Mouse (Mus musculus): ENCODE data around the gene D17H6S53E. TPM values are rescaled to one million over a fixed set of nuclear protein-coding genes. Genes with fewer than 3 reads are reported as not detected.

Gene D17H6S53E
- polyA plus RNA-seq, 1 experiment from 2014 or later = 4.4 TPM

DNA sequence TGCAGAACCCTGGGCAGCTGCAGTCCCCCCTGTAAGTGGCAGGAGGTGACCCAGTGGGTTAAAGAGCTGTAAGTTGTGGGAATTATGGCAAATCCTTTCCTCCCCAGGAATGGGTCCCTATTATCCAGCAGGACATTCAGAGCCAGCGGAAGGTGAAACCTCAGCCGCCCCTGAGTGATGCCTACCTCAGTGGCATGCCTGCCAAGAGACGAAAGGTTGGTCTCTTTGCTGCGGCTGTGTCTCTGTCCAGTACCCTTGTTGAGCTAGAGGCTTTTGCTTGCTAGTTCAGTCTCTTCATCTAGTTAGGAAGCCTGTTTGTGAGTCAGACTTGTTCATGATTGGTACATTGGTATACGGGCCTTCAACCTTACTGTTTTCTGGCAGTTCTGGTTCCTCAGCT is 20.0 kb downstream of the D17H6S53E start:
- ATAC-seq (no peak), DNase-seq (no peak)
- peaks cover 92% of the 10 kb centered on the region for H3K36me3 ChIP-seq (replicated peaks; ENCODE audit: insufficient read depth, low read length)
- H3K9ac ChIP-seq (replicated peaks) = no peak overlapping the region
- H3K4me3 ChIP-seq (ENCODE audit: low read depth, low read length) = no peak overlapping the region
- H3K4me1 ChIP-seq (ENCODE audit: insufficient read depth) = 0 out of 2 replicates have a peak, but pooled peaks cover 2% of the 10 kb centered on the region
- no peaks in the 10 kb centered on the region for H3K27me3 ChIP-seq (ENCODE audit: insufficient read depth, low read length)
- H3K27ac ChIP-seq (ENCODE audit: low read depth) = no peak overlapping the region
- H3K9me3 ChIP-seq (ENCODE audit: low read length) = no peaks in the 10 kb centered on the region
- TF ChIP-seq CTCF (IDR thresholded peaks at IDR 0.05; ENCODE audit: low read depth) = no peak
- TF ChIP-seq EP300 (IDR thresholded peaks at IDR 0.05; ENCODE audit: low read depth) = no peak
- no peak overlapping the region for H3K4me2 ChIP-seq (ENCODE audit: low read depth, low read length)
- WGBS (ENCODE audit: insufficient replicate concordance) = 87% methylated on average over 5 of the region's 5 CpGs

DNA sequence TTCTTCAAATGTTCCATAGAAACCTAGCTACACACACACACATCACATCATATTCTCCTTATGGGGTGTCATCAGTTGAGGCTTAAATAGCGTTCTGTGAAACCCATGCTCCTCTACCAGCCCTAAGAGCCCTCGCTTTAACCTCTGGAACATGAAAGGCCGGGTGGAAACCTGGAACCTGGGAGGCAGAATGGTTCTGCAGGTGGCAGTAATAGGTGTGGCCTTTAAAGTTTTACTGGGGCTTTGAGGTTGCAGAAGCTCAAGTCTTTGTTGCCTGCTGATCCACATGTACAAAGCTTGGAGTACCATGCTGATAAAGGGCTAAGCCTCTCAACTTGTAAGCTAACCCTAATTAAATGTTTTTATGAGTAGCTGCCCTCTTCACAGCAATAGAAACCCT is 21.2 kb downstream of the D17H6S53E start:
- TF ChIP-seq CTCF (IDR thresholded peaks at IDR 0.05; ENCODE audit: low read depth) (no peak), EP300 (IDR thresholded peaks at IDR 0.05; ENCODE audit: low read depth) (no peak)
- 63% methylated on average over 3 of the region's 3 CpGs for WGBS (ENCODE audit: insufficient replicate concordance)
- no peak overlapping the region for H3K27ac ChIP-seq (ENCODE audit: low read depth)

DNA sequence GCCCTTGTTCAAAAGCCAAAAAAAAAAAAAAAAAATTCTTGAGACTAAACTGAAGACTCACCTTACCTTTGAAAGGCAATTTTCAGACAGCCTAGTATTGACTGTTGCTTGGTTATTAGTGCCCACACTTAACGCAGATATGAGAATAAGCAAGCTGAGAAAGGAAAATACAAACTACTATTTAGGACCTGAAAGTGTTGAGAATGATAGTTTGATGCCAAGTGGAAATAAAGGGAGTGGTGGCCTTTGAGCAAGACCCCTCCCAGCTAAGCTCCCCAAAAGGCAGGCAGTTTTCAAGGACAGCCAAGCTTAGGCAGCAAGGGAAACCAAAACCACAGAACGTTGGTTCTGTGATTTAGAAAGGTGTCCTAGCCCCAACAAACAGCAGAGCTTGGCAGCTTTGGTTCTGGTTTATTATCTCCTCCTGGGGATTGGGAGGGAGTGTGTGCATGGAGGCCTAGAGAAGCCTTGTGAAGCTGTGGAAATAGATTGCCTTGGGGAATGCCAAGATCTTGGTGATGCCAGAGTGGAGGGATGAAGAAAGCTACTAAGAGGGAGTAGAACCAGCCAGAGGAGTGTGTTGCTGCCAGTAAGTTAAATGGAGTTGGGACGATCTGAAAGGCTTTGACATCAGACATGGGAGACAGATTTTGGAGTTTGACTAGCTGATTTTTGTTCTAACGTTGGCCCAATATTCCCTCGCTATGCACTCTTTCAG is 21.9 kb downstream of the D17H6S53E start:
- H3K4me2 ChIP-seq (ENCODE audit: low read depth, low read length) = no peak overlapping the region
- H3K27ac ChIP-seq (ENCODE audit: low read depth) = no peak overlapping the region
- H3K9ac ChIP-seq (replicated peaks) = no peak overlapping the region
- H3K4me3 ChIP-seq (ENCODE audit: low read depth, low read length) = no peak overlapping the region
- ATAC-seq = 0 out of 2 replicates have a peak, but pooled peaks have one; percentile 4
- WGBS (ENCODE audit: insufficient replicate concordance) = 63% methylated on average over 5 of the region's 5 CpGs
- no peaks in the 10 kb centered on the region for H3K27me3 ChIP-seq (ENCODE audit: insufficient read depth, low read length)
- no peaks in the 10 kb centered on the region for H3K9me3 ChIP-seq (ENCODE audit: low read length)
- H3K36me3 ChIP-seq (replicated peaks; ENCODE audit: insufficient read depth, low read length) = peaks cover 90% of the 10 kb centered on the region
- DNase-seq = no peak
- TF ChIP-seq CTCF (IDR thresholded peaks at IDR 0.05; ENCODE audit: low read depth) = no peak
- TF ChIP-seq EP300 (IDR thresholded peaks at IDR 0.05; ENCODE audit: low read depth) = no peak
- H3K4me1 ChIP-seq (ENCODE audit: insufficient read depth) = 0 out of 2 replicates have a peak, but pooled peaks cover 2% of the 10 kb centered on the region

More for the DNA sequence above, 21.2 kb downstream of the D17H6S53E start:
- Histone ChIP-seq H3K9ac (replicated peaks) (no peak overlapping the region), H3K4me3 (ENCODE audit: low read depth, low read length) (no peak overlapping the region), H3K4me1 (ENCODE audit: insufficient read depth) (0 out of 2 replicates have a peak, but pooled peaks cover 2% of the 10 kb centered on the region), H3K36me3 (replicated peaks; ENCODE audit: insufficient read depth, low read length) (peaks cover 90% of the 10 kb centered on the region), H3K4me2 (ENCODE audit: low read depth, low read length) (no peak overlapping the region), H3K9me3 (ENCODE audit: low read length) (no peaks in the 10 kb centered on the region), H3K27me3 (ENCODE audit: insufficient read depth, low read length) (no peaks in the 10 kb centered on the region)
- ATAC-seq (no peak), DNase-seq (no peak)

DNA sequence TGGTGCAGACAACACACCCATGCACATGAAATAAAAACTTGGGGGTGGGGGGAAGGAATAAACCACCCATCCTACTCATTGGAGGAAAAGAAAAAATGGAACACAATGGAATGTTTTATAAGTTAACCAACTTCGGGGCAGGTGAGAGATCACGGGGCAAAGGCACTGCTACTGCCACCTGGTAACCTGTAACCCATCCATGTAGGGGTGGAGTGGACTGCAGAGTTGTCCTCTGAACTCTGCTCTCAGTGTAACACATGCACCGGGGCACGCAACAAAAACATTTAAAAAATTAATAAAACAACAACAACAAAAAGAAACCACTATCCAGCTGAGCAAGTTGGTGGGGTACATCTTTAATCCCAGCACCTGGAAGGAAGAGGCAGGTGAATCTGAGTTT is 25.9 kb downstream of the D17H6S53E start:
- 90% methylated on average over 4 of the region's 4 CpGs for WGBS (ENCODE audit: insufficient replicate concordance)
- TF ChIP-seq EP300 (IDR thresholded peaks at IDR 0.05; ENCODE audit: low read depth) (no peak), CTCF (IDR thresholded peaks at IDR 0.05; ENCODE audit: low read depth) (no peak)
- DNase-seq = no peak

DNA sequence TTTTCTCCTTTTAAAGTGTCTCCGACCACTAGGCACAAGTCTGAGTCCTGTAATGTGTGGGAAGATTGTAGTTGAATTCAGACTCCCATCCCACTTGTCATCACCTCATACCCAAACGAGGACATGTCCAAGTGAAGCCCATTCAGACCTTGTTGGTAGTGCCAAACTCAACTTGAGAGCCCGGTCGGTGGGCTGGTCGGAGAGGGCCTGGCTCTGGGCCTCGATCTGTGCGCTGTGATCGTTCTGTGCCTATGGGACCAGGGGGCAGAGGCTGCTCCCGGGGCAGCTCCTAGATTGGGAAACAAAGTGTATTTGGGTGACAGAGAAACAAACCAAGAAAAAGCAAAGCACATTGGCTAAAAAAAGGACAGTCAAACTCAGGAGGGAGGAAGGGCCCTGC is 26.9 kb downstream of the D17H6S53E start:
- no peak for ATAC-seq
- no peak for TF ChIP-seq CTCF (IDR thresholded peaks at IDR 0.05; ENCODE audit: low read depth)
- no peak for TF ChIP-seq EP300 (IDR thresholded peaks at IDR 0.05; ENCODE audit: low read depth)
- 91% methylated on average over 9 of the region's 9 CpGs for WGBS (ENCODE audit: insufficient replicate concordance)
- Histone ChIP-seq H3K4me2 (ENCODE audit: low read depth, low read length) (no peak overlapping the region), H3K9ac (replicated peaks) (no peak overlapping the region), H3K4me1 (ENCODE audit: insufficient read depth) (0 out of 2 replicates have a peak, but pooled peaks cover 2% of the 10 kb centered on the region), H3K9me3 (ENCODE audit: low read length) (no peaks in the 10 kb centered on the region), H3K27ac (ENCODE audit: low read depth) (no peak overlapping the region), H3K27me3 (ENCODE audit: insufficient read depth, low read length) (no peaks in the 10 kb centered on the region), H3K36me3 (replicated peaks; ENCODE audit: insufficient read depth, low read length) (peaks cover 94% of the 10 kb centered on the region), H3K4me3 (ENCODE audit: low read depth, low read length) (no peak overlapping the region)
- DNase-seq = no peak

More for the DNA sequence above, 25.9 kb downstream of the D17H6S53E start:
- H3K27ac ChIP-seq (ENCODE audit: low read depth) = no peak overlapping the region
- no peaks in the 10 kb centered on the region for H3K9me3 ChIP-seq (ENCODE audit: low read length)
- ATAC-seq = no peak
- no peak overlapping the region for H3K9ac ChIP-seq (replicated peaks)
- H3K4me1 ChIP-seq (ENCODE audit: insufficient read depth) = 0 out of 2 replicates have a peak, but pooled peaks cover 2% of the 10 kb centered on the region
- no peak overlapping the region for H3K4me2 ChIP-seq (ENCODE audit: low read depth, low read length)
- H3K4me3 ChIP-seq (ENCODE audit: low read depth, low read length) = no peak overlapping the region
- peaks cover 90% of the 10 kb centered on the region for H3K36me3 ChIP-seq (replicated peaks; ENCODE audit: insufficient read depth, low read length)
- H3K27me3 ChIP-seq (ENCODE audit: insufficient read depth, low read length) = no peaks in the 10 kb centered on the region

DNA sequence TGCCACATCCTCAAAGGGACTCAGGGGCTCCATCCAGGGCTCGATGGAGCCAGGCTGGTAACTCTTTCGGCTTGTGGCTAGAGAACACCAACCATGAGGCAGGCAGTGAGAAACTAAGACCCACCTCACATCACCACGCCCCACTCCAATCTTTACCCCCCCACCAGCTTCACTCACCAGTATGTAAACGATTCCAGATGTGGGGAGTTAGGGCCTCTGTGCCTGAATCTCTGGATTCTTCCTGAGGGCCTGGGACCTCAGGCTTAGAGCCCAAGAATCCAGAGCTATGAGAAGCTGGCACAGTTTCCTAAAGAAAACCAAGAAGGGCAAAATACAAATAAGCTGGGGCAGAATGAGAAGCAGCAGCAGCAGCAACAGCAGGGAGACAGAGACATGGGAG is 27.8 kb downstream of the D17H6S53E start:
- no peak overlapping the region for H3K4me2 ChIP-seq (ENCODE audit: low read depth, low read length)
- DNase-seq = no peak
- peaks cover 96% of the 10 kb centered on the region for H3K36me3 ChIP-seq (replicated peaks; ENCODE audit: insufficient read depth, low read length)
- H3K4me1 ChIP-seq (ENCODE audit: insufficient read depth) = 0 out of 2 replicates have a peak, but pooled peaks cover 2% of the 10 kb centered on the region
- no peak for ATAC-seq
- H3K27ac ChIP-seq (ENCODE audit: low read depth) = no peak overlapping the region
- TF ChIP-seq EP300 (IDR thresholded peaks at IDR 0.05; ENCODE audit: low read depth) (no peak), CTCF (IDR thresholded peaks at IDR 0.05; ENCODE audit: low read depth) (no peak)
- H3K9me3 ChIP-seq (ENCODE audit: low read length) = no peaks in the 10 kb centered on the region
- no peak overlapping the region for H3K4me3 ChIP-seq (ENCODE audit: low read depth, low read length)
- no peaks in the 10 kb centered on the region for H3K27me3 ChIP-seq (ENCODE audit: insufficient read depth, low read length)
- 82% methylated on average over 4 of the region's 4 CpGs for WGBS (ENCODE audit: insufficient replicate concordance)
- H3K9ac ChIP-seq (replicated peaks) = no peak overlapping the region

Data from liver, postnatal 0 days (tissue).